ENCODE assay signal across 10 mouse cellular contexts in genomic region chr2:180726658-180727442, GRCm38 (mm10). TPM values are rescaled to one million over a fixed set of nuclear protein-coding genes. Genes with fewer than 3 reads are reported as not detected.
A peak's percentile ranks its signal among the peaks of the same experiment; 100 is the strongest.
DNase-seq lines count a peak whose midpoint lies in the region; ATAC-seq lines count a peak whose summit lies in the region.
"Had no signal": no experiment of that assay in that cellular context is flagged by ENCODE, and none has a peak within 500 bp of the region (broad histone marks: within the 10 kb centered on the region; RNA-seq: fewer than 3 reads in every experiment).

No protein-coding gene starts in this region.

- 49% methylated on average over 6 of the region's 6 CpGs for WGBS in liver, embryonic 11.5 days
- WGBS in midbrain, embryonic 11.5 days, result 76% methylated on average over 6 of the region's 6 CpGs
- 72% methylated on average over 6 of the region's 6 CpGs for WGBS in embryonic facial prominence, embryonic 10.5 days

- no peaks in the 10 kb centered on the region for H3K9me3 ChIP-seq in liver, embryonic 11.5 days (ENCODE audit: control insufficient read depth, low read length)
- no peaks in the 10 kb centered on the region for H3K9me3 ChIP-seq in midbrain, embryonic 11.5 days (ENCODE audit: control insufficient read depth, low read length)
- no peaks in the 10 kb centered on the region for H3K9me3 ChIP-seq in embryonic facial prominence, embryonic 10.5 days
- H3K9me3 ChIP-seq: heart, embryonic 13.5 days had no signal

- 0 out of 2 replicates have a peak overlapping the region, but pooled peaks have one; percentile 20 for H3K9ac ChIP-seq in liver, embryonic 11.5 days (ENCODE audit: low read depth, low read length)
- H3K9ac ChIP-seq in midbrain, embryonic 11.5 days (ENCODE audit: low read length), result no peak overlapping the region
- H3K9ac ChIP-seq: heart, embryonic 13.5 days had no signal

- H3K27me3 ChIP-seq in liver, embryonic 11.5 days (replicated peaks; ENCODE audit: control insufficient read depth, insufficient read depth, low read length), result no peaks in the 10 kb centered on the region
- no peaks in the 10 kb centered on the region for H3K27me3 ChIP-seq in midbrain, embryonic 11.5 days (ENCODE audit: control insufficient read depth, insufficient read depth, low read length)
- no peaks in the 10 kb centered on the region; the same call in 1 of the 2 replicates for H3K27me3 ChIP-seq in embryonic facial prominence, embryonic 10.5 days (replicated peaks; ENCODE audit: low read depth, poor library complexity, severe bottlenecking)

- H3K36me3 ChIP-seq in liver, embryonic 11.5 days (ENCODE audit: control insufficient read depth, insufficient read depth, low read length), result peaks cover 7% of the 10 kb centered on the region
- H3K36me3 ChIP-seq in midbrain, embryonic 11.5 days (ENCODE audit: control insufficient read depth, insufficient read depth, low read length), result peaks cover 4% of the 10 kb centered on the region
- peaks cover 25% of the 10 kb centered on the region for H3K36me3 ChIP-seq in embryonic facial prominence, embryonic 10.5 days (replicated peaks)

- H3K27ac ChIP-seq in liver, embryonic 11.5 days (ENCODE audit: low read depth, low read length), result peak overlapping the region; percentile 32
- no peak overlapping the region for H3K27ac ChIP-seq in midbrain, embryonic 11.5 days (ENCODE audit: low read depth, low read length)
- no peak overlapping the region for H3K27ac ChIP-seq in embryonic facial prominence, embryonic 10.5 days (replicated peaks)
- H3K27ac ChIP-seq: heart, embryonic 13.5 days had no signal

- peak overlapping the region; percentile 72; the same call in 1 of the 2 replicates for H3K4me2 ChIP-seq in liver, embryonic 11.5 days
- H3K4me2 ChIP-seq in midbrain, embryonic 11.5 days, result no peak overlapping the region

- peaks cover 31% of the 10 kb centered on the region for H3K4me1 ChIP-seq in liver, embryonic 11.5 days (replicated peaks; ENCODE audit: control insufficient read depth, insufficient read depth, low read length)
- no peaks in the 10 kb centered on the region for H3K4me1 ChIP-seq in midbrain, embryonic 11.5 days (ENCODE audit: control insufficient read depth, insufficient read depth, low read length)
- peaks cover 25% of the 10 kb centered on the region for H3K4me1 ChIP-seq in embryonic facial prominence, embryonic 10.5 days

- H3K4me3 ChIP-seq in liver, embryonic 11.5 days (ENCODE audit: low read depth, low read length), result peak overlapping the region; percentile 1; the same call in 1 of the 2 replicates
- H3K4me3 ChIP-seq in midbrain, embryonic 11.5 days (ENCODE audit: low read depth, low read length), result no peak overlapping the region
- H3K4me3 ChIP-seq in embryonic facial prominence, embryonic 10.5 days, result no peak overlapping the region
- H3K4me3 ChIP-seq: heart, embryonic 13.5 days had no signal

- DNase-seq in 416B (ENCODE audit: low read depth), result peak; percentile 85
- peak; percentile 46 to 65 for DNase-seq in CD8-positive naive resting alpha-beta T cell, adult 2 months (ENCODE audit: low read depth in 2 of 2, low spot score in 2 of 2)
- no peak for DNase-seq in liver, embryonic 11.5 days (ENCODE audit: low spot score)
- peak; percentile 63 to 74 for DNase-seq in natural killer cell, adult 2 months (ENCODE audit: low spot score in 2 of 2)
- no peak for DNase-seq in midbrain, embryonic 11.5 days (ENCODE audit: low spot score, missing footprints)
- no peak for DNase-seq in frontal cortex, adult 2 months (ENCODE audit: extremely low spot score in 1 of 2, low spot score in 1 of 2)
- DNase-seq in embryonic facial prominence, embryonic 10.5 days (ENCODE audit: low spot score), result no peak

- 0 out of 2 replicates have a peak, but pooled peaks have one; percentile 6 for ATAC-seq in liver, embryonic 11.5 days (replicated peaks; ENCODE audit: low FRiP score)
- ATAC-seq in midbrain, embryonic 11.5 days (ENCODE audit: low FRiP score), result no peak

RNA-seq across cellular contexts. Expression of gene Slc17a9, which starts 1.8 kb away (rescaled TPM):
- polyA plus RNA-seq in liver, embryonic 11.5 days (2014; fragmentation: Nextera tagmentation; extraction: Ambion mirVana), result 4.3 and 4.7 TPM in 2 replicates
- polyA plus RNA-seq in midbrain, embryonic 11.5 days (2014; fragmentation: Nextera tagmentation; extraction: Ambion mirVana), result 0.19 TPM in 1 of 2 replicates, not detected in the other
- 1.00 and 1.1 TPM in 2 replicates for polyA plus RNA-seq in frontal cortex, adult 2 months (2012; rRNA removed)
- 0.38 and 0.66 TPM in 2 replicates for polyA plus RNA-seq in embryonic facial prominence, embryonic 10.5 days (2016; fragmentation: Nextera tagmentation; extraction: Ambion mirVana)

RNA-seq across cellular contexts. Expression of gene Gid8, which starts 16.9 kb away (rescaled TPM):
- polyA plus RNA-seq in liver, embryonic 11.5 days (2014; fragmentation: Nextera tagmentation; extraction: Ambion mirVana), result 95.7 and 102 TPM in 2 replicates
- polyA plus RNA-seq in midbrain, embryonic 11.5 days (2014; fragmentation: Nextera tagmentation; extraction: Ambion mirVana), result 63.3 and 63.4 TPM in 2 replicates
- polyA plus RNA-seq in frontal cortex, adult 2 months (2012; rRNA removed), result 57.0 and 57.7 TPM in 2 replicates
- polyA plus RNA-seq in embryonic facial prominence, embryonic 10.5 days (2016; fragmentation: Nextera tagmentation; extraction: Ambion mirVana), result 46.7 and 51.7 TPM in 2 replicates

RNA-seq across cellular contexts. Expression of gene Dido1, which starts 17.1 kb away (rescaled TPM):
- polyA plus RNA-seq in liver, embryonic 11.5 days (2014; fragmentation: Nextera tagmentation; extraction: Ambion mirVana), result 28.7 and 29.8 TPM in 2 replicates
- polyA plus RNA-seq in midbrain, embryonic 11.5 days (2014; fragmentation: Nextera tagmentation; extraction: Ambion mirVana), result 28.8 and 30.5 TPM in 2 replicates
- polyA plus RNA-seq in frontal cortex, adult 2 months (2012; rRNA removed), result 36.9 and 39.7 TPM in 2 replicates
- 33.1 and 34.3 TPM in 2 replicates for polyA plus RNA-seq in embryonic facial prominence, embryonic 10.5 days (2016; fragmentation: Nextera tagmentation; extraction: Ambion mirVana)

RNA-seq across cellular contexts. Expression of gene Bhlhe23, which starts 49.9 kb away (rescaled TPM):
- polyA plus RNA-seq in liver, embryonic 11.5 days (2014; fragmentation: Nextera tagmentation; extraction: Ambion mirVana), result not detected in 2 replicates
- 22.2 and 23.5 TPM in 2 replicates for polyA plus RNA-seq in midbrain, embryonic 11.5 days (2014; fragmentation: Nextera tagmentation; extraction: Ambion mirVana)
- 0.04 and 0.08 TPM in 2 replicates for polyA plus RNA-seq in frontal cortex, adult 2 months (2012; rRNA removed)
- 1.2 and 1.9 TPM in 2 replicates for polyA plus RNA-seq in embryonic facial prominence, embryonic 10.5 days (2016; fragmentation: Nextera tagmentation; extraction: Ambion mirVana)
- polyA plus RNA-seq: embryonic facial prominence, embryonic 14.5 days; heart, embryonic 13.5 days; liver, adult 2 months had no signal

Comparison
In these comparisons a context has a peak if more than half of its experiments do, and no peak if none do; other contexts are left out.
1. DNase-seq: peak in 416B (single experiment), CD8-positive naive resting alpha-beta T cell, adult 2 months (2 of 2) and natural killer cell, adult 2 months (2 of 2); none in liver, embryonic 11.5 days (single experiment), midbrain, embryonic 11.5 days (single experiment), frontal cortex, adult 2 months (0 of 2) and embryonic facial prominence, embryonic 10.5 days (single experiment).